Mouse (Mus musculus) lung, embryonic 14.5 days (tissue): ENCODE data around the gene Pla2g1b. TPM values are rescaled to one million over a fixed set of nuclear protein-coding genes. Genes with fewer than 3 reads are reported as not detected.

ENCODE experiments used
- ATAC-seq: fragments of 200-750 bp; cut with Nextera tagmentation; 2 replicates; pipeline ENCODE4 v1.8.0; 2017; ENCODE audit warnings: mild to moderate bottlenecking, moderate TSS enrichment, moderate library complexity; ENCODE audit not compliant: insufficient read depth
- DNase-seq: peaks from one replicate; pipeline ENCODE4 v3.0.0-alpha.2; 2015
- H3K27ac ChIP-seq: fragments of 300-500 bp; sonication (generic); 2 replicates; pipeline ENCODE4 v1.5.1; 2014; ENCODE audit warnings: low read depth, mild to moderate bottlenecking, moderate library complexity
- H3K27me3 ChIP-seq: fragments of 300-500 bp; sonication (generic); 2 replicates; pipeline ENCODE4 v1.6.1; 2014; ENCODE audit warnings: low read length, control low read depth; ENCODE audit not compliant: insufficient read depth
- H3K36me3 ChIP-seq: fragments of 300-500 bp; sonication (generic); 2 replicates; pipeline ENCODE4 v1.6.1; 2014; ENCODE audit warnings: control low read depth; ENCODE audit not compliant: insufficient read depth
- H3K4me1 ChIP-seq: fragments of 300-500 bp; sonication (generic); 2 replicates; pipeline ENCODE4 v1.6.1; 2014; ENCODE audit warnings: antibody characterized with exemption, control low read depth; ENCODE audit not compliant: insufficient read depth
- H3K4me2 ChIP-seq: fragments of 300-500 bp; sonication (generic); 2 replicates; pipeline ENCODE4 v1.6.1; 2014; ENCODE audit warnings: mild to moderate bottlenecking
- H3K4me3 ChIP-seq: fragments of 300-500 bp; sonication (generic); 2 replicates; pipeline ENCODE4 v1.5.1; 2014; ENCODE audit warnings: low read depth, low read length
- H3K9ac ChIP-seq: fragments of 300-500 bp; sonication (generic); 2 replicates; pipeline ENCODE4 v1.6.1; 2014
- H3K9me3 ChIP-seq: fragments of 300-500 bp; sonication (generic); 2 replicates; pipeline ENCODE4 v1.6.1; 2016; ENCODE audit warnings: low read depth, low read length, control low read depth
- CTCF ChIP-seq: IDR thresholded peaks from 2 replicates; pipeline ENCODE4 v1.5.1; 2016; ENCODE audit warnings: antibody characterized with exemption, low read depth
- WGBS: fragments of 180-500 bp; shearing (Covaris S2); extraction: QIAGEN DNeasy Blood & Tissue Kit; methylation state at CpG from one replicate; pipeline ENCODE4 v1.1.7; 2014; 5-methylcytosine and 5-hydroxymethylcytosine counted together
- polyA plus RNA-seq: library from polyadenylated mRNA; unstranded; fragments of >200 nt; fragmentation: Nextera tagmentation; extraction: Ambion mirVana; gene quantifications from 2 replicates; pipeline ENCODE4 v1.2.1, GENCODE M21; 2014

Gene Pla2g1b
- polyA plus RNA-seq, 1 experiment from 2014 or later, result 5.6 TPM

- Histone ChIP-seq H3K27ac (no peak overlapping the region), H3K4me2 (no peak overlapping the region), H3K36me3 (no peaks in the 10 kb centered on the region), H3K4me1 (no peaks in the 10 kb centered on the region), H3K9me3 (no peaks in the 10 kb centered on the region), H3K9ac (no peak overlapping the region), H3K27me3 (no peaks in the 10 kb centered on the region), H3K4me3 (no peak overlapping the region)
- WGBS, result 74% methylated on average over 18 of the region's 18 CpGs
- 0 out of 2 replicates have a peak, but pooled peaks have one; percentile 2 for TF ChIP-seq CTCF
- ATAC-seq (no peak), DNase-seq (no peak)
Observed at GRCm38 (mm10) chr5:115464408-115465115, 1.5 kb upstream of the Pla2g1b start.

GRCm38 (mm10) chr5:115469791-115470190 is 3.7 kb downstream of the Pla2g1b start:
- Histone ChIP-seq H3K4me2 (no peak overlapping the region), H3K4me3 (no peak overlapping the region), H3K27ac (no peak overlapping the region), H3K9ac (no peak overlapping the region), H3K36me3 (no peaks in the 10 kb centered on the region), H3K4me1 (no peaks in the 10 kb centered on the region), H3K27me3 (no peaks in the 10 kb centered on the region), H3K9me3 (no peaks in the 10 kb centered on the region)
- ATAC-seq, result no peak
- DNase-seq, result no peak
- WGBS, result 50% methylated on average over 6 of the region's 6 CpGs
- TF ChIP-seq CTCF, result no peak

- H3K9me3 ChIP-seq, result no peaks in the 10 kb centered on the region
Observed at GRCm38 (mm10) chr5:115470766-115471531, 4.9 kb downstream of the Pla2g1b start.

GRCm38 (mm10) chr5:115473191-115473590 is 7.1 kb downstream of the Pla2g1b start:
- Histone ChIP-seq H3K9ac (no peak overlapping the region), H3K4me2 (no peak overlapping the region), H3K4me3 (no peak overlapping the region), H3K9me3 (no peaks in the 10 kb centered on the region), H3K27ac (no peak overlapping the region), H3K36me3 (peaks cover 9% of the 10 kb centered on the region; the same call in 1 of the 2 replicates), H3K27me3 (no peaks in the 10 kb centered on the region), H3K4me1 (no peaks in the 10 kb centered on the region)
- TF ChIP-seq CTCF, result peak; percentile 36; the same call in 1 of the 2 replicates
- 64% methylated on average over 10 of the region's 10 CpGs for WGBS
- ATAC-seq, result no peak
- DNase-seq, result no peak

More at GRCm38 (mm10) chr5:115470766-115471531, 4.9 kb downstream of the Pla2g1b start:
- Histone ChIP-seq H3K27ac (no peak overlapping the region), H3K9ac (no peak overlapping the region), H3K4me2 (0 out of 2 replicates have a peak overlapping the region, but pooled peaks have one; percentile 23), H3K4me3 (no peak overlapping the region), H3K36me3 (no peaks in the 10 kb centered on the region), H3K4me1 (no peaks in the 10 kb centered on the region), H3K27me3 (no peaks in the 10 kb centered on the region)
- WGBS, result 35% methylated on average over 20 of the region's 20 CpGs
- TF ChIP-seq CTCF, result peak; percentile 89
- no peak for ATAC-seq
- peak; percentile 82 for DNase-seq

GRCm38 (mm10) chr5:115474174-115474828 is 8.2 kb downstream of the Pla2g1b start:
- no peak for TF ChIP-seq CTCF
- ATAC-seq, result no peak
- Histone ChIP-seq H3K27me3 (no peaks in the 10 kb centered on the region), H3K9ac (no peak overlapping the region), H3K9me3 (no peaks in the 10 kb centered on the region), H3K4me1 (no peaks in the 10 kb centered on the region), H3K4me3 (no peak overlapping the region), H3K36me3 (peaks cover 11% of the 10 kb centered on the region), H3K4me2 (no peak overlapping the region), H3K27ac (no peak overlapping the region)
- WGBS, result 62% methylated on average over 22 of the region's 22 CpGs
- no peak for DNase-seq

GRCm38 (mm10) chr5:115475337-115476106 is 9.5 kb downstream of the Pla2g1b start:
- H3K36me3 ChIP-seq, result peaks cover 16% of the 10 kb centered on the region
- H3K4me2 ChIP-seq, result peak overlapping the region; percentile 65
- TF ChIP-seq CTCF, result no peak; the same call in 1 of the 2 replicates
- peak overlapping the region; percentile 31 for H3K4me3 ChIP-seq
- ATAC-seq, result peak; percentile 77
- H3K9ac ChIP-seq, result peak overlapping the region; percentile 29
- no peaks in the 10 kb centered on the region for H3K4me1 ChIP-seq
- H3K27me3 ChIP-seq, result no peaks in the 10 kb centered on the region
- H3K9me3 ChIP-seq, result no peaks in the 10 kb centered on the region
- no peak overlapping the region for H3K27ac ChIP-seq
- WGBS, result 11% methylated on average over 22 of the region's 22 CpGs
- DNase-seq, result peak; percentile 66
